Mouse (Mus musculus) heart, adult 2 months (tissue): ENCODE measurements around the gene Srek1.
A peak's percentile ranks its signal among the peaks of the same experiment; 100 is the strongest.

Experiments used
- CTCF ChIP-seq: fragments of 200-600 bp; IDR thresholded peaks from 2 replicates; pipeline ENCODE4 v1.8.1; 2022; ENCODE audit warnings: antibody characterized with exemption, mild to moderate bottlenecking, moderate library complexity
- POLR2A ChIP-seq: fragments of 200-500 bp; IDR thresholded peaks from 2 replicates; pipeline ENCODE4 v1.6.1; 2011; ENCODE audit warnings: mild to moderate bottlenecking, low read depth, low read length, control low read depth; ENCODE audit not compliant: insufficient read depth

DNA sequence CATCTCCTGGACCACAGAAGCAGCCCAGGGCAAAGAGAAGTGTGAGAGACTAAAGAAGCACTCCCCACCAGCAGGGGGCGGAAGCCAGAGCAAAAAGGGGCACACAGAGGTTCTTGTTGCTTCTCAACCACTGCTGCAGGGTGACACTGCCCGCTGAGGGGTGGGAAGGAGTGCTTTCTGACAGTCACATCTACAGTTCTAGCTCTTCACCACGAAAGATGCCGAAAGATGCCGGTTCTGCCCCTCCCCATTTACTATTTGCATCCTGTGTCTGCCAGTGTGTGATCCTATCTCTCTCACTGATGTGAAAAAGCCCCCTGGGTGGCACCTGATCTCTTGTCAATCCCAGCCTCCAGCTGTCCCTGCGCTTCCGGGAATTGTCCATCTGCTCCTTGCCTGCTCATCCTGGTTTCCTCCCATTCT is 64.0 kb downstream of the Srek1 start:
- TF ChIP-seq CTCF (peak; percentile 61), POLR2A (no peak)
